Mouse (Mus musculus) intestine, postnatal 0 days (tissue): ENCODE data around the gene Fam53a. TPM values are rescaled to one million over a fixed set of nuclear protein-coding genes. Genes with fewer than 3 reads are reported as not detected.

Source experiments
- ATAC-seq: fragments of 200-750 bp; cut with Nextera tagmentation; 2 replicates; pipeline ENCODE4 v1.8.0; 2017; ENCODE audit warnings: mild to moderate bottlenecking, moderate TSS enrichment, moderate library complexity
- H3K27ac ChIP-seq: fragments of 300-500 bp; sonication (generic); 2 replicates; pipeline ENCODE4 v1.5.1; 2014; ENCODE audit warnings: mild to moderate bottlenecking, low read depth, low read length, moderate library complexity
- H3K27me3 ChIP-seq: fragments of 300-500 bp; sonication (generic); replicated peaks from 2 replicates; pipeline ENCODE4 v1.6.1; 2014; ENCODE audit warnings: low read length, mixed read lengths; ENCODE audit not compliant: control insufficient read depth, insufficient read depth
- H3K36me3 ChIP-seq: fragments of 300-500 bp; sonication (generic); 2 replicates; pipeline ENCODE4 v1.6.1; 2014; ENCODE audit warnings: mild to moderate bottlenecking, moderate library complexity; ENCODE audit not compliant: control insufficient read depth, insufficient read depth
- H3K4me1 ChIP-seq: fragments of 300-500 bp; sonication (generic); replicated peaks from 2 replicates; pipeline ENCODE4 v1.6.1; 2014; ENCODE audit warnings: antibody characterized with exemption, low read length, mixed read lengths; ENCODE audit not compliant: control insufficient read depth, insufficient read depth
- H3K4me2 ChIP-seq: fragments of 300-500 bp; sonication (generic); replicated peaks from 2 replicates; pipeline ENCODE4 v1.6.1; 2014; ENCODE audit warnings: low read depth, mild to moderate bottlenecking, moderate library complexity
- H3K4me3 ChIP-seq: fragments of 300-500 bp; sonication (generic); 2 replicates; pipeline ENCODE4 v1.5.1; 2014; ENCODE audit warnings: low read depth, low read length
- H3K9ac ChIP-seq: fragments of 300-500 bp; sonication (generic); 2 replicates; pipeline ENCODE4 v1.6.1; 2014; ENCODE audit warnings: mild to moderate bottlenecking, low read depth, low read length
- H3K9me3 ChIP-seq: fragments of 300-500 bp; sonication (generic); 2 replicates; pipeline ENCODE4 v1.6.1; 2016; ENCODE audit warnings: mixed run types; ENCODE audit not compliant: control insufficient read depth
- CTCF ChIP-seq: sonication (generic); IDR thresholded peaks from 2 replicates; pipeline ENCODE4 v1.5.1; 2016; ENCODE audit warnings: low read depth, mild to moderate bottlenecking, control low read depth, antibody characterized with exemption, moderate library complexity
- WGBS: fragments of 180-500 bp; shearing (Covaris S2); extraction: QIAGEN DNeasy Blood & Tissue Kit; methylation state at CpG from one replicate; pipeline ENCODE4 v1.1.7; 2014; 5-methylcytosine and 5-hydroxymethylcytosine counted together
- polyA plus RNA-seq: library from polyadenylated mRNA; unstranded; fragments of >200 nt; fragmentation: Nextera tagmentation; extraction: Ambion mirVana; gene quantifications from 2 replicates; pipeline ENCODE4 v1.2.1, GENCODE M21; 2015

Gene Fam53a
- polyA plus RNA-seq, 1 experiment from 2014 or later, result 39.4 TPM

GRCm38 (mm10) chr5:33607434-33607833 is 22.0 kb downstream of the Fam53a start:
- ATAC-seq, result no peak
- Histone ChIP-seq H3K4me2 (no peak overlapping the region), H3K27ac (no peak overlapping the region; the same call in 1 of the 2 replicates), H3K4me1 (no peaks in the 10 kb centered on the region), H3K36me3 (peaks cover 28% of the 10 kb centered on the region), H3K9me3 (no peaks in the 10 kb centered on the region), H3K27me3 (no peaks in the 10 kb centered on the region), H3K9ac (no peak overlapping the region), H3K4me3 (no peak overlapping the region)
- TF ChIP-seq CTCF, result no peak
- 96% methylated on average over 15 of the region's 15 CpGs for WGBS

GRCm38 (mm10) chr5:33606631-33607030 is 22.8 kb downstream of the Fam53a start:
- H3K4me3 ChIP-seq, result no peak overlapping the region
- H3K9ac ChIP-seq, result no peak overlapping the region
- ATAC-seq, result no peak
- no peaks in the 10 kb centered on the region for H3K27me3 ChIP-seq
- WGBS, result 63% methylated on average over 7 of the region's 7 CpGs
- no peak overlapping the region for H3K27ac ChIP-seq
- H3K4me2 ChIP-seq, result no peak overlapping the region
- no peaks in the 10 kb centered on the region for H3K4me1 ChIP-seq
- H3K36me3 ChIP-seq, result peaks cover 26% of the 10 kb centered on the region
- no peak for TF ChIP-seq CTCF
- no peaks in the 10 kb centered on the region for H3K9me3 ChIP-seq

- Histone ChIP-seq H3K4me3 (no peak overlapping the region), H3K27me3 (no peaks in the 10 kb centered on the region), H3K9ac (no peak overlapping the region), H3K4me2 (no peak overlapping the region), H3K4me1 (no peaks in the 10 kb centered on the region), H3K36me3 (peaks cover 33% of the 10 kb centered on the region), H3K27ac (no peak overlapping the region), H3K9me3 (no peaks in the 10 kb centered on the region)
- 81% methylated on average over 5 of the region's 5 CpGs for WGBS
- TF ChIP-seq CTCF, result no peak
- no peak for ATAC-seq
These were observed 24.1 kb downstream of the Fam53a start for GRCm38 (mm10) chr5:33605314-33605713.

- WGBS, result 36% methylated on average over 2 of the region's 2 CpGs
- H3K4me1 ChIP-seq, result no peaks in the 10 kb centered on the region
- no peaks in the 10 kb centered on the region for H3K27me3 ChIP-seq
- no peak overlapping the region for H3K4me2 ChIP-seq
- H3K27ac ChIP-seq, result no peak overlapping the region
- no peaks in the 10 kb centered on the region for H3K9me3 ChIP-seq
- H3K4me3 ChIP-seq, result no peak overlapping the region
- peak; percentile 58 for TF ChIP-seq CTCF
- no peaks in the 10 kb centered on the region; the same call in 1 of the 2 replicates for H3K36me3 ChIP-seq
- no peak for ATAC-seq
- H3K9ac ChIP-seq, result no peak overlapping the region
These were observed 35.8 kb downstream of the Fam53a start for GRCm38 (mm10) chr5:33593620-33594019.

- Histone ChIP-seq H3K27me3 (no peaks in the 10 kb centered on the region), H3K4me1 (no peaks in the 10 kb centered on the region), H3K9me3 (no peaks in the 10 kb centered on the region), H3K4me2 (no peak overlapping the region), H3K27ac (no peak overlapping the region), H3K36me3 (no peaks in the 10 kb centered on the region), H3K4me3 (no peak overlapping the region), H3K9ac (no peak overlapping the region)
- WGBS, result 58% methylated on average over 5 of the region's 5 CpGs
- TF ChIP-seq CTCF, result peak; percentile 99
- ATAC-seq, result no peak
These were observed 40.1 kb downstream of the Fam53a start for GRCm38 (mm10) chr5:33589221-33589888.

- H3K9me3 ChIP-seq, result no peaks in the 10 kb centered on the region
These were observed 41.4 kb downstream of the Fam53a start for GRCm38 (mm10) chr5:33588066-33588465.

More at GRCm38 (mm10) chr5:33588066-33588465, 41.4 kb downstream of the Fam53a start:
- Histone ChIP-seq H3K27me3 (no peaks in the 10 kb centered on the region), H3K36me3 (no peaks in the 10 kb centered on the region), H3K9ac (no peak overlapping the region), H3K4me3 (no peak overlapping the region), H3K4me2 (no peak overlapping the region), H3K27ac (no peak overlapping the region), H3K4me1 (no peaks in the 10 kb centered on the region)
- 67% methylated on average over 3 of the region's 3 CpGs for WGBS
- no peak for TF ChIP-seq CTCF
- no peak for ATAC-seq
